Mouse (Mus musculus) liver, adult 2 months (tissue): ENCODE measurements at regions not wholly inside any gene's neighbourhood (a gene's known extent, or its start where the extent isn't known, plus 50 kb on each side); places are given as distances from the start of the nearest gene placed in this dataset.

ENCODE experiments used
- CTCF ChIP-seq: fragments of 200-500 bp; IDR thresholded peaks from 2 replicates; pipeline ENCODE4 v1.5.1; 2011; ENCODE audit warnings: low read depth, low read length, control low read depth
- POLR2A ChIP-seq: fragments of 200-500 bp; IDR thresholded peaks from 2 replicates; pipeline ENCODE4 v1.6.1; 2011; ENCODE audit warnings: low read length, control low read depth; ENCODE audit not compliant: insufficient read depth; ENCODE audit errors: extremely low read depth

- TF ChIP-seq POLR2A (no peak), CTCF (no peak)
Observed at GRCm38 (mm10) chr2:109621595-109621994, 52.9 kb upstream of the Bdnf start.
